Mouse (Mus musculus) brown adipose tissue, adult 24 weeks (tissue): ENCODE measurements around the gene Srarp. TPM values are rescaled to one million over a fixed set of nuclear protein-coding genes. Genes with fewer than 3 reads are reported as not detected.

Experiments used
- H3K27ac ChIP-seq: fragments of 200-500 bp; replicated peaks from 2 replicates; pipeline ENCODE4 v1.5.1; 2012; ENCODE audit warnings: low read depth, mild to moderate bottlenecking, low read length
- H3K4me1 ChIP-seq: fragments of 200-500 bp; 2 replicates; pipeline ENCODE4 v1.6.1; 2012; ENCODE audit warnings: low read length, mixed read lengths; ENCODE audit not compliant: control insufficient read depth, insufficient read depth, insufficient read length
- H3K4me3 ChIP-seq: fragments of 200-500 bp; 2 replicates; pipeline ENCODE4 v1.5.1; 2012; ENCODE audit warnings: low read depth, mild to moderate bottlenecking, low read length, moderate library complexity; ENCODE audit not compliant: insufficient read depth
- polyA plus RNA-seq: library from polyadenylated mRNA; stranded (reverse); fragments of >200 nt; gene quantifications from 2 replicates; pipeline ENCODE4 v1.2.4, GENCODE M21; 2012; ENCODE audit not compliant: missing spikeins, insufficient read depth, insufficient read length

Srarp gene
- polyA plus RNA-seq, result not detected in 2 replicates

DNA sequence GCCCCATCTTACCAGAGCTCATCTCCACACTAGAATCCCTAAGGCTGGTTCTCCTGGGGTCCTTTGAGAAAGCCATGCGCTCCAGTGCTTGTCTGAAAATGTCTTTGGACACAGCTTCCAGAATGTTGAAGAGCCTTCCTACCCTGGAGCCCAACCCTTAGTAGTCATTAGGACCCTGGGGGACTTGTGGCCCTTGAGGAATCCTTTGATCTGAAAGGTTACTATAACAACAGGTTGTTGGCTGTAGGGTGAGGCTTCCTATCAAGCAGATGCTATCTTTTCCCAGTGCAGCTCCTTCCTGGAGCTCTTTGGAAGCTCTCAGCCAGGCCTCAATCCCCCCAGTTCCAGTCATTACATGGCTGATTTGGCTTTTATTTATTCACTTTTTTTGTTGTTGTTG lies at the start of gene Srarp:
TSS of gene Srarp (minus strand) at position 132 of the 400 bp plus-strand sequence.
- H3K4me1 ChIP-seq, result peaks cover 3% of the 10 kb centered on the region
- no peak within 1 kb of the TSS for H3K4me3 ChIP-seq
- no peak within 1 kb of the TSS for H3K27ac ChIP-seq

DNA sequence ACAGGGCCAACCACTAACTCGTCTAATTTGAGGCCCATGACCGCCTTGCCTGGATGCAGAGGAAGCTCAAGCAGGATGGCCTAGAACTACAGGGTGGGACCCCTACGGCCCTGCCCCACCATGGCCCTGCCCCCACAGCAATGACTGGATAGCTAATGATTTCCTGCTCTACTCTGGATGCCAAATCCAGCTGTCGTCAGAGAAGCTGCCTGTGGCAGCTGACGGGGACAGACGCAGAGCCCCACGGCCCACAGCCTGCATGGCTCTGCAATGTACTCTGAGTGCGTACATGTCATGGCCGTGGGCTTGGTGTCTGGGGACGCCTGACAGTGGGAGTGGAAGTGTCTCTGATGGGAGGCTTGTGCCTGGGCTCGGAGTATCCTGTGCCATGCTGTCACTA lies 48.2 kb upstream of the Srarp start:
- Histone ChIP-seq H3K27ac (no peak overlapping the region), H3K4me1 (no peaks in the 10 kb centered on the region), H3K4me3 (no peak overlapping the region)

DNA sequence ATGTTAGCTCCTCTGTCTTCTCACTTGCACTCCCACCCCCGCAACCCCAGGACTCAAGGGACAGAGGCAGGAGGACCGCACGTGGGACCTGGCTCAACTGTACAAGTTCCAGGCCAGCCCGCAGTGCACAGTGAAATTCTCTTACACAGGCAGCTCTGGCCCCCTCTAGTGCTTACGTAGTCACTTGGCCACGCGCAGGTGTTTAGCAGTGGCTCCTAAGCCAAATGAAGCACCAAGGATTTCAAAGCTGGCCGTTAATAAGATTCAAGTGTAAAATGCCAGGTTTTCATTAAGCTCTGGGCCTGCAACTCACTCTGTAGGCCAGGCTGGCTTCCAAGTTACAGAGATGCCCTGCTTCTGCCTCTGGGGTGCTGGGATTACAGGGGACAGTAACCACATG lies 43.5 kb upstream of the Srarp start:
- no peak overlapping the region for H3K27ac ChIP-seq
- H3K4me3 ChIP-seq, result no peak overlapping the region
- H3K4me1 ChIP-seq, result no peaks in the 10 kb centered on the region

DNA sequence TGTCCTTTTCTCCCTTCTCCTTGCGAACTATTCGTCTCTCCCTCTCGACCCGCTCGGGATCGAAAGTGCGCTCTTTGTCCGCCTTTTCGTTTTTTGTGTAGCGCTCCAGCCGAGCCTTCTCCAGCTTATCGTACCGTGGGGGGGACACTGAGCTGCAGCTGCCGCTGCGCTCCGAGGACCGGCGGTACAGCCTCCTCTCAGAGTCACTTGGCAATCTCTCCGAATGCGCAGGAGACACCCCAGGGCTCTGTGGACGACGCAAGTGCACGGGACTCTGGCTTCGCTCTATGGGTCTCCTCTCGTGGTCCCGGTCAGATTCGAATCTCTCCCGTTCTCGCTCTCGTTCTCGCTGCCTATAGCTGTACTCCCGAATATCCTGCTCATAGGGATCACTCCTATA lies 42.9 kb upstream of the Srarp start:
- Histone ChIP-seq H3K27ac (peak overlapping the region; percentile 67; the same call in 1 of the 2 replicates), H3K4me3 (no peak overlapping the region), H3K4me1 (no peaks in the 10 kb centered on the region)

DNA sequence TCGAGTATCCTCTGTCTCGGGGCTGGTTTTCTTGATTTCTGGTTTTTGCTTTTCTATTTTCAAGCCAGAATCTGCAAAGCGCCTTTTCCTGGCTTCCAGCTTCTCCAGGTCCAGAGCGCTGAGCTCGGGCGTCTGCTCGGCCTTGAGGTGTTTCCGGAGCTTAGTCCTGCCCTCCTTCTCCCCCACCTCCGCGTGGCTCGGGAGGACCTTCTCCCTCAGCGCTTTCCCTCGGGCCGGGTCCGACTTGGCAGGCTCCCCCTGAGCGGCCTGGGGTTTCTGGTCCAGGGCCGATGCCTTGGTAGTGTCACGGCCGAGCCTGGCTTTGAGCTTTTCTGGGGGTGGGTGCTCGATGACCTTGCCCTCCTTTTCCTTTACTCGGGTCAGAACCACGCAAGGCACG lies 42.3 kb upstream of the Srarp start:
- H3K4me3 ChIP-seq, result no peak overlapping the region
- peak overlapping the region; percentile 67 for H3K27ac ChIP-seq

DNA sequence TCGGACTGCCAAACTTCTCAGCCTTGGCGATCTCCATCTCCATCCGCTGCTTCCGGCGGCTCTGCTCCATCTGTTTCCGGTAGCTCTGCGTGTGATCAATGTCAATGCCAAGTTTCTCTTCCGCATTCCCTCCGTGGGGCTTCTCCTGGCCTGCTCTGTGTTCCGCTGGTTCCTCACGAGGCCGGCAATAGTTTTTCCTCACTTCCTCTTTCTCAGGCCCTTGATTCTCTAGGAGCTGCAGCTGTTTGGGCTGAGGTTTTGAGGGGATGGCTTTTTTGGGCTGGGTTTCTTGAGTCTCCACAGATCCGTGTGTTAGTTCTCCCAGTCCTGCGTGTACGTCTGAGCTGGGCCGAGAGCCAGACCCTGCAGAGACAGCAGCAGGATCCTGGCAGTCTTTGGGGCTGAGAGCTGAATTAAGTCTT lies 41.8 kb upstream of the Srarp start:
- Histone ChIP-seq H3K27ac (peak overlapping the region; percentile 67), H3K4me3 (no peak overlapping the region), H3K4me1 (no peaks in the 10 kb centered on the region)

More for the DNA sequence above, 42.3 kb upstream of the Srarp start:
- no peaks in the 10 kb centered on the region for H3K4me1 ChIP-seq

DNA sequence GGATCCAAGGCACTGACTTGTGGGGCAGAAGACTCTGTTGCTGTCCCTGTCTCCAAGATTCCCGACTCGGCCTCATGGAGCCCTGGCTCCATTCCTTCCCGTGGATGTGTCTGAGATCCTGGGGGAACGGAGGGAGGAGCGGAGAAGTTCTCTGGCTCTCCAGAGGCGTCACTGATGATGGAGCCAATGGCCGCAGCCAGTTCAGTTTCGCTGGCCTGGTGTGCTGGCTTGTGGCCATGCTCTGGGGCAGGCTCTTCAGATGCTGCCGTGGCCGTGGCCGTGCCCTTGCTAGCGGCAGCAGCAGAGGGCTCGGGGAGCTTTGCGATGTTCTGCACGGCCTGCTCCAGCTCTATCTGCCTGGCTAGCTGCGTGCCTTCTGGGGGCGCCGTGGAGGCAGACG lies 38.5 kb upstream of the Srarp start:
- Histone ChIP-seq H3K27ac (no peak overlapping the region), H3K4me3 (no peak overlapping the region), H3K4me1 (no peaks in the 10 kb centered on the region)

DNA sequence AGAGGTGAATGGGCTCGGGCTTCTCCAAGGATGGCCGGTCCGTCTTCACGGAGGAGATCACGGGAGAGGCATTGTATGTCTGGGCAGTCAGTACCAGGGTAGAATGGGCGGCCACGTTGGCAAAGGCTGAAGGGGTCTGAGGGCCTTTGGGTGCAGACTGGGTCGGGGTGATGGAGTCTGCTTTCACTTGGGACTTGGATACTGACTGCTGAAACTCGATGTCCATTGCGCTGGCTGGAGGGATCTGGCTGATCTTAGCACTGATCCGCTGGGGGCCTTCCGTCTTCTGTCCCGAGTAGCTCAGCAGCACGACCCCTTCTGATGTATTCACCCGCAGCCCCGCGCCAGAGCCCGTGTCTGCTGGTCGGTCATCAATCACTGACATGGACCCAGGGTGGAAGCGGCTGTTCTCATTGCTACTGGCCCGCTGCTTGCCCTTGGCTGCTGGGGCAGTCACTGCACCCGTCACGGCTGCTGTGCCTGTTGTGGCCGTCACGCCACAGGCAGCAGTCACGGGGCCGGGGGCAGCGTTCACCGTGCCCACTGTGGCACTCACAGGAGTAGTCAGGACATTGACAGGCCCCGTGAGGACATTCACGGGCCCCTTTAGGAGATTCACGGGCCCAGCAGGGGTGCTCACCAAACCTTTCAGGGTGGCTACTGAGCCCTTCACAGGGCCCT lies 36.9 kb upstream of the Srarp start:
- H3K4me1 ChIP-seq, result no peaks in the 10 kb centered on the region
- no peak overlapping the region for H3K27ac ChIP-seq
- no peak overlapping the region for H3K4me3 ChIP-seq

DNA sequence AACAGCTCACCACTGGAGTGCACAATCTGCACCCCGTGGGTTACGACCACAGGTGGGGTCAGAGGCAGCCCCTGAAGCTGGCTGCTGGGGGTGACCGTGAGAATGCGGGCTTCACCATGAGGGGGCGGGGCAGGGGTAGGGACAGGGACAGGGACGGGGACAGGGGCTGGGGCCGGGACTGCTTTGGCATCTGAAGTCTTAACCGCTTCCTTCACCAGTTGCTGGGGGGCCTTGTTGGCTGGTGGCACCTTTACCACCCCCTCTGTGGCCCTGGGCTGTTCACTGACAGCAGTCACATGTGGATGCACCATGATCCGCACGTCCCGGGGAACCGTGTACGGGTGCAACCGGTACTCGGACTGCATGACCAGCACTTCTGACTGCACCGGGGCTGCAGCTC lies 35.6 kb upstream of the Srarp start:
- Histone ChIP-seq H3K4me3 (no peak overlapping the region), H3K27ac (no peak overlapping the region), H3K4me1 (no peaks in the 10 kb centered on the region)

DNA sequence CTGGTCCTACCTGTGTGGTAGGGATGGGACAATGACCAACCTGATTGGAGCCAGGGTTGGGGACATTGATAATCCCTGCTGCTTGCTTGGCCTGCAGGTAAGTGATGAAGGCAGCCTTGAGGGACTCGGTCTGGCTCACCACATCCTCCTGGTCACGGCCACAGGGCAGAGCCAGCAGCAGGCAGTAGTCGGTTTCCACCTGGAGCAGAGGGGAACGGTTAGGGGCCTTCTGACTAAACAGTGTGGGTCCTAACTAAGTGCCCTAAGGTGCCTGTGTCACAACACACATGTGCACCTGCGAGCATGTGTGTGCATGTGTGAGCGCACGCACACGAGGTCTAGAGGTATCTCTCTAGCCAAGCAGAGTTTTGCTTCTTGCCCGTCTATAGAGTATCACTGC lies 33.4 kb upstream of the Srarp start:
- H3K4me1 ChIP-seq, result no peaks in the 10 kb centered on the region
- H3K4me3 ChIP-seq, result no peak overlapping the region
- H3K27ac ChIP-seq, result no peak overlapping the region

DNA sequence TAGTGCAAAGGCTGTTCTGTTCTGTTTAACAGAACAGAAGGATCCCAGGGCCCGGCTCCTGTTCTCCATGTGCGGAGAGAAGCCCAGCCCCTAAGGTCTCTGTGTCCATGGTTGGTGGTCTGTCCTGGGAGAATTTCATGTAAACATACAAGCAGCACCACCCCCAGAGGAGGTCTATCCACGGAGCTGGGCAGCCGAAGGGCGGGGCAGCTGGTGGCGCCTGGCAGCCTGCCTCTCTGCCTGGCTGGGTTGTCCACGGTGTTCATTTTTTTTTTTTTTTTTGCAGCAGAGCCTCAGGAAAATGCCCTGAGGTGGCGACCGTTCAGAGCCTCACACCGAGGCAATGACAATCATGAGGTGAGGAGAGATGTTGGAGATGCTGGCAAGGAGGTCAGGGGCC lies 32.7 kb upstream of the Srarp start:
- Histone ChIP-seq H3K27ac (no peak overlapping the region), H3K4me1 (no peaks in the 10 kb centered on the region), H3K4me3 (no peak overlapping the region)

DNA sequence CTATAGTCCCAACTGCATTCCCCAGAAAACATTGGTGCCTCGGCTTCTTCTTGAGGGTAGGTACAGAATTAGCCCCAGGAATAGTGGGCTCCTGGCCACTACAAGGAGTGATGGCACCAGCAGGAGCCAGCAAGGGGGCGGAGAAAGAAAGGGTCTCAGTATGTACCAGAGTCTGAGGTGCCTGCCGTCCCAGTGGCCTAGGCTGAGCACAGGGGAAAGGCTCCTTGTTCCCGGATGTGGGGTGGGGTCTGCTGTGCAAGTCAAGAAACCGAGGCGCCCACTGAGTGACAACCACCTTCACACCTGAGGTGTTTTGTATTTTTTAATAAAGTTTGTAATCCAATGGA lies 31.6 kb upstream of the Srarp start:
- H3K4me3 ChIP-seq, result no peak overlapping the region
- no peak overlapping the region for H3K27ac ChIP-seq
- H3K4me1 ChIP-seq, result no peaks in the 10 kb centered on the region

DNA sequence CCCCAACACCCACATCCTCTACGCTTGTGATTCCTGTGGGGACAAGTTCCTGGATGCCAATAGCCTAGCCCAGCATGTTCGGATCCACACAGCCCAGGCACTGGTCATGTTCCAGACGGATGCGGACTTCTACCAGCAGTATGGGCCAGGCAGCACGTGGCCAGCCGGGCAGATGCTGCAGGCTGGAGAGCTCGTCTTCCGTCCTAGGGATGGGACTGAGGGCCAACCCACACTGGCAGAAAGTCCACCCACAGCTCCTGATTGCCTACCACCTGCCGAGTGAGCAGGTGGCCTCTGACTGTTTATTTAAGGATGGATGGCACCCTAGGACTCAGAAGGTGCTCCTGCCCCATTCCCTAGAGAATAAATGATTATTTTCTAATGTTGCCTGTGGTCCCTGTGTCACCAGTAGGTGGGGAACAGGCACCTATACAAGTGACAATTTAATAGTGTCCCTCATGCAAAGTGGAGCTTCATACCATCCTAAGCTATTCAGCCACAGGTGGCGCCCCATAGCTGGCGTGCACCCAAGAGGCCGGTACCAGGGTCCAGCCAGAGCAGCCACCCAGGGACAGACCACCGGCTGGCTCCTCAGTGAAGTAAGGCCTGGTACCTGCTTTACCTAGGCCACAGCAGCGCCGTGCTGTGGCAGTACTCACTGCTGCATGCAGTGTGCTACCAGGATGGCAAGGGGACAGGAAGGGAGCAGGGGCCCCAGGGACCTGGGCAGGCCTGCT lies 31.1 kb upstream of the Srarp start:
- Histone ChIP-seq H3K4me3 (no peak overlapping the region), H3K4me1 (no peaks in the 10 kb centered on the region), H3K27ac (no peak overlapping the region)

DNA sequence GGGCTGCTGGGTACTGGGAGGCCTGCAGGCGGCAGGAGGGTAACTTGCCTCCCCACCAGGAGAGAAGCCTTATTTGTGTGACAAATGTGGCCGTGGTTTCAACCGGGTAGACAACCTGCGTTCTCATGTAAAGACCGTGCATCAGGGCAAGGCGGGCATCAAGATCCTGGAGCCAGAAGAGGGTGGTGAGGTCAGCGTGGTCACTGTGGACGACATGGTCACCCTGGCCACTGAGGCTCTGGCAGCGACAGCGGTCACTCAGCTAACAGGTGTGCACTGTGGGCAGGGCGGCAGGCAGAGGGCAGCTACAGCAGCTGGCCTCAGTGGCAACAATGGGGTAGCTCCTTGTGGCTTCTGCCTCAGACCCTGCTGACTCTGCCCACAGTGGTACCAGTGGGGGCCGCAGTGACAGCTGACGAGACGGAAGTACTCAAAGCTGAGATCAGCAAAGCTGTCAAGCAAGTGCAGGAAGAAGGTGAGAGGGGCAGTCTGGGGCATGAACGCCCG lies 30.4 kb upstream of the Srarp start:
- H3K4me1 ChIP-seq, result no peaks in the 10 kb centered on the region
- no peak overlapping the region for H3K4me3 ChIP-seq
- H3K27ac ChIP-seq, result no peak overlapping the region

DNA sequence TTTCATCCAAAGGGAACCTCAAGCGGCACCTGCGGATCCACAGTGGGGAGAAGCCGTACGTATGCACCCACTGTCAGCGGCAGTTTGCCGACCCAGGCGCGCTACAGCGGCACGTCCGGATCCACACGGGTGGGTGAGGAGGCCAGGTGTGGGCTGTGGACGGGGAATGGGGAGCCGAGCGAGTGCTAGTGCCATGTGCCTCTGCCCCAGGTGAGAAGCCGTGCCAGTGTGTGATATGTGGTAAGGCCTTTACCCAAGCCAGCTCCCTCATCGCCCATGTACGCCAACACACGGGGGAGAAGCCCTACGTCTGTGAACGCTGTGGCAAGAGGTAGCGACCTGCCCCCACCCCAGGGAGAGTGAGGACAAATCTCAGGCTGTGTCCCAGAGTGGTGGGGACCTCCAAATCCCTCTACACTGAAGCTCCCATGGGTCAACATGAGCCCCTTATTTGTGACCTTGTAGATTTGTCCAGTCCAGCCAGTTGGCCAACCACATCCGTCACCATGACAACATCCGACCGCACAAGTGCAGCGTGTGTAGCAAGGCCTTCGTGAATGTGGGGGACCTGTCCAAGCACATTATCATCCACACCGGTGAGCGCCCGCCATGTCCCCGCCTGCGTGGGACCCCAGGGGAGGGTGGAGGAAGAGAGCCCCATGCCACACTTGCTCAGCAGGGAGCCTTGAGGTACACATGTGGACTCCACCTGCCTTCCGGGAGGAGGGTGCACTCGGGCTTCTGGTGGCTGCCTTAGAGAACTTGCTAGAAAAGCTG lies 29.8 kb upstream of the Srarp start:
- Histone ChIP-seq H3K4me3 (no peak overlapping the region), H3K4me1 (no peaks in the 10 kb centered on the region), H3K27ac (no peak overlapping the region)
